In genomic region chr7:96835313-96835712, GRCm38 (mm10) we compare ENCODE assay signal across 13 mouse cellular contexts.
DNase-seq lines count a peak whose midpoint lies in the region; ATAC-seq and TF ChIP-seq lines count a peak whose summit lies in the region.
"Had no signal": no experiment of that assay in that cellular context is flagged by ENCODE, and none has a peak within 500 bp of the region (broad histone marks: within the 10 kb centered on the region; RNA-seq: fewer than 3 reads in every experiment).

No protein-coding gene starts in this region.

- no peaks in the 10 kb centered on the region for H3K27me3 ChIP-seq in intestine, embryonic 14.5 days (replicated peaks; ENCODE audit: control insufficient read depth, insufficient read depth, low read length)
- H3K27me3 ChIP-seq in intestine, postnatal 0 days (replicated peaks; ENCODE audit: control insufficient read depth, insufficient read depth, low read length) = no peaks in the 10 kb centered on the region
- H3K27me3 ChIP-seq in embryonic facial prominence, embryonic 15.5 days = no peaks in the 10 kb centered on the region
- H3K27me3 ChIP-seq in limb, embryonic 15.5 days = no peaks in the 10 kb centered on the region; the same call in 1 of the 2 replicates

- H3K9me3 ChIP-seq in intestine, embryonic 14.5 days (ENCODE audit: control insufficient read depth, low read length) = no peaks in the 10 kb centered on the region
- no peaks in the 10 kb centered on the region for H3K9me3 ChIP-seq in intestine, postnatal 0 days (ENCODE audit: control insufficient read depth)
- no peaks in the 10 kb centered on the region for H3K9me3 ChIP-seq in embryonic facial prominence, embryonic 15.5 days (replicated peaks)
- no peaks in the 10 kb centered on the region for H3K9me3 ChIP-seq in limb, embryonic 15.5 days
- H3K9me3 ChIP-seq: G1E; heart, embryonic 13.5 days; liver, embryonic 12.5 days had no signal

- no peak for TF ChIP-seq CTCF in intestine, postnatal 0 days (IDR thresholded peaks at IDR 0.05; ENCODE audit: low read depth)
- no peak for TF ChIP-seq CTCF in brain, embryonic 14.5 days (IDR thresholded peaks at IDR 0.05; ENCODE audit: borderline replicate concordance, extremely low read depth, insufficient read depth, insufficient read length)

- TF ChIP-seq POLR2A in brain, embryonic 14.5 days (IDR thresholded peaks at IDR 0.05; ENCODE audit: borderline replicate concordance, extremely low read depth, insufficient read depth, insufficient read length, poor library complexity, severe bottlenecking) = no peak

- H3K4me1 ChIP-seq in intestine, embryonic 14.5 days (replicated peaks; ENCODE audit: control insufficient read depth, insufficient read depth, low read length) = peaks cover 23% of the 10 kb centered on the region
- H3K4me1 ChIP-seq in intestine, postnatal 0 days (replicated peaks; ENCODE audit: control insufficient read depth, insufficient read depth, low read length) = no peaks in the 10 kb centered on the region
- H3K4me1 ChIP-seq in embryonic facial prominence, embryonic 15.5 days = peaks cover 28% of the 10 kb centered on the region
- peaks cover 25% of the 10 kb centered on the region; the same call in 1 of the 2 replicates for H3K4me1 ChIP-seq in limb, embryonic 15.5 days
- H3K4me1 ChIP-seq: liver, embryonic 12.5 days had no signal

- ATAC-seq in intestine, embryonic 14.5 days (replicated peaks; ENCODE audit: low FRiP score, low TSS enrichment, low read depth) = peak; percentile 59
- no peak for ATAC-seq in intestine, postnatal 0 days
- no peak for ATAC-seq in embryonic facial prominence, embryonic 15.5 days (ENCODE audit: insufficient number of reproducible peaks, low FRiP score, low TSS enrichment, low read depth)
- ATAC-seq in limb, embryonic 15.5 days (ENCODE audit: insufficient number of reproducible peaks, low FRiP score, low TSS enrichment, low read depth) = no peak
- ATAC-seq: liver, embryonic 12.5 days; lung, postnatal 0 days had no signal

- no peak overlapping the region for H3K4me3 ChIP-seq in intestine, embryonic 14.5 days (ENCODE audit: low read depth, low read length)
- H3K4me3 ChIP-seq in intestine, postnatal 0 days (ENCODE audit: low read depth, low read length) = no peak overlapping the region
- no peak overlapping the region for H3K4me3 ChIP-seq in embryonic facial prominence, embryonic 15.5 days (replicated peaks)
- no peak overlapping the region for H3K4me3 ChIP-seq in limb, embryonic 15.5 days
- H3K4me3 ChIP-seq: erythroblast, embryonic 14.5 days; heart, embryonic 13.5 days; layer of hippocampus, adult 2 months; liver, embryonic 12.5 days had no signal

- no peak overlapping the region for H3K4me2 ChIP-seq in intestine, embryonic 14.5 days (ENCODE audit: low read length)
- no peak overlapping the region for H3K4me2 ChIP-seq in intestine, postnatal 0 days (replicated peaks; ENCODE audit: low read depth)
- H3K4me2 ChIP-seq in embryonic facial prominence, embryonic 15.5 days (replicated peaks) = no peak overlapping the region
- H3K4me2 ChIP-seq in limb, embryonic 15.5 days = no peak overlapping the region
- H3K4me2 ChIP-seq: heart, embryonic 13.5 days; liver, embryonic 12.5 days had no signal

- WGBS in intestine, embryonic 14.5 days = 29% methylated on average over 2 of the region's 2 CpGs
- 57% methylated on average over 2 of the region's 2 CpGs for WGBS in intestine, postnatal 0 days
- WGBS in embryonic facial prominence, embryonic 15.5 days = 25% methylated on average over 2 of the region's 2 CpGs
- 24% methylated on average over 2 of the region's 2 CpGs for WGBS in limb, embryonic 15.5 days

- no peak for DNase-seq in intestine, embryonic 14.5 days (ENCODE audit: low spot score)
- DNase-seq in brain, embryonic 14.5 days (ENCODE audit: low read depth) = peak; percentile 86
- DNase-seq in thymus, postnatal 0 days (ENCODE audit: low spot score) = no peak
- no peak for DNase-seq in right cerebral cortex, postnatal 4 days

- peak overlapping the region; percentile 87 for H3K27ac ChIP-seq in intestine, embryonic 14.5 days (ENCODE audit: low read depth)
- no peak overlapping the region for H3K27ac ChIP-seq in intestine, postnatal 0 days (ENCODE audit: low read depth, low read length)
- peak overlapping the region; percentile 52; the same call in 1 of the 2 replicates for H3K27ac ChIP-seq in embryonic facial prominence, embryonic 15.5 days (replicated peaks)
- peak overlapping the region; percentile 57; the same call in 1 of the 2 replicates for H3K27ac ChIP-seq in limb, embryonic 15.5 days
- H3K27ac ChIP-seq: liver, embryonic 12.5 days had no signal

- H3K9ac ChIP-seq in intestine, embryonic 14.5 days (ENCODE audit: low read length) = no peak overlapping the region
- no peak overlapping the region for H3K9ac ChIP-seq in intestine, postnatal 0 days (ENCODE audit: low read depth, low read length)
- H3K9ac ChIP-seq in embryonic facial prominence, embryonic 15.5 days = no peak overlapping the region
- no peak overlapping the region for H3K9ac ChIP-seq in limb, embryonic 15.5 days
- H3K9ac ChIP-seq: heart, embryonic 13.5 days; liver, embryonic 12.5 days had no signal

- peaks cover 13% of the 10 kb centered on the region for H3K36me3 ChIP-seq in intestine, embryonic 14.5 days (ENCODE audit: control insufficient read depth, insufficient read depth, low read length)
- H3K36me3 ChIP-seq in intestine, postnatal 0 days (ENCODE audit: control insufficient read depth, insufficient read depth) = no peaks in the 10 kb centered on the region
- no peaks in the 10 kb centered on the region for H3K36me3 ChIP-seq in embryonic facial prominence, embryonic 15.5 days
- 0 out of 2 replicates have a peak, but pooled peaks cover 8% of the 10 kb centered on the region for H3K36me3 ChIP-seq in limb, embryonic 15.5 days
- H3K36me3 ChIP-seq: G1E; liver, embryonic 12.5 days had no signal
